Mouse (Mus musculus) spleen, embryonic (tissue): ENCODE measurements around the gene Pigyl.
"Not testable (repeated sequence)": the region's sequence is repeated elsewhere in the genome, so short reads cannot be mapped to it uniquely, and the experiment has no call there.

Experiments
- CTCF ChIA-PET: fragments of 350-600 bp; sonication (Branson Sonifier 250); formaldehyde crosslinking; loops from one replicate; lab custom pipeline; 2022; lab: Charles Lee

Pigyl gene

DNA sequence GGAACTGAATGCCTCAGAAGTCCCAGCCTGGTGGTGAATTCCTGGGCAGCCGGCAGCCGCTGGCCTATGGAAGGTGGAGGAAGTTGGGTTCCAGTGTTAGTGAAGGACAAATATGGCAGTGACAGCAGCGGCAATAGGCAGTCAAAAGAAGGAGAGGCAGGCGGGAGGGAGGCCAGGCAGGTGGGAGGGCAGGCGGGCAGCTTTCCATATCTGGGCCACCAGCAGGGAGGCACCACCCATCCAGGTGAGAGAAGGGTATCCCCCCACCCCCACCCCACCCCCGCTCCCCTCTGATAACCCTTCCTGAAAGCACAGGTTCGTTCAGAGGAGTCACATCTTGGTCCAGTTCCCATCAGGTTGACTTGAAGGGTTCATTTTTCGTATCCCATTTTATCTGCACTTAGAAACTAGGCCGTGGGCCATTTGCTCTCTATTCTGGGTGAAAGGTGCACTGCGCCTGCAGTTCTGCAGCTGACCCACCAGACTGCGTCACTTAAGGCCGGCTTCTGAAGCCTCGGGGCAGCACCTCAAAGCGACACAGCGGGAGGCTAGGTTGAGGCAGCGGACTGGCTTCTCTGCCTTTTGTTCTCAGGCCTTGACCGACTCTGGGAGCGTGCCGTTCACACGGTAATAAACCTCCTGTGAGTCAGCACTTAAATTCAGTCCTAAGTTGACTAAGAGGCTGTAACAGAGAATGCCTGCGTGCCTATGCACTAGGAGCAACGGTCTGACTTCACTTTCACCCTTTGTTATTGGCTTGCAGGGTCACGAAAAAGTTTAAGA, 19.7 kb upstream of the Pigyl start:
- CTCF ChIA-PET, result no interaction called here

DNA sequence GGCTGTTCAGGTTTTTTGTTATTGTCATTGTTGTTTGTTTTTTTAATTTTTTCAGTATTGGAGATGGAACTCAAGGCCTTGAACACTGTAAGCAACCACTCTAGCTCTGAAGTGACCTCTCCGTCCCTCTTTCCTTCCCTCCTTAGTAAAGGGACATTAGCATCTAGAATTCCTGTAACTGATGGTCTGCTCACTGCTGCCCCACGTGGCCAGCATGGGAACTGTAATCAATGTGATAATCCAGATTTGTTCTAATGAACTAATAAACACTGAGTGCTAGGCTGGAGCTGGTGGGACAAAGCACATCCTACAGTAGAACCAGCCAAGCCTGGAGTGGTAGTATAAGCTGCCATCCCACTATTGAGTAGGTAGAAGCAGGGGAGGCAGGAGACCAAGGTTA, 18.2 kb upstream of the Pigyl start:
- CTCF ChIA-PET, result interaction anchor here (0.8 to 1.0 kb wide), 2 partner anchors 14 to 53 kb away, joined by 3 to 4 read pairs; no protein-coding TSS in a partner anchor

GRCm38 (mm10) chr9:22139746-22140145, 16.9 kb upstream of the Pigyl start:
- CTCF ChIA-PET, result interaction anchor here (0.6 to 1.7 kb wide), 2 partner anchors 9 to 138 kb away, joined by 3 to 4 read pairs; no protein-coding TSS in a partner anchor

DNA sequence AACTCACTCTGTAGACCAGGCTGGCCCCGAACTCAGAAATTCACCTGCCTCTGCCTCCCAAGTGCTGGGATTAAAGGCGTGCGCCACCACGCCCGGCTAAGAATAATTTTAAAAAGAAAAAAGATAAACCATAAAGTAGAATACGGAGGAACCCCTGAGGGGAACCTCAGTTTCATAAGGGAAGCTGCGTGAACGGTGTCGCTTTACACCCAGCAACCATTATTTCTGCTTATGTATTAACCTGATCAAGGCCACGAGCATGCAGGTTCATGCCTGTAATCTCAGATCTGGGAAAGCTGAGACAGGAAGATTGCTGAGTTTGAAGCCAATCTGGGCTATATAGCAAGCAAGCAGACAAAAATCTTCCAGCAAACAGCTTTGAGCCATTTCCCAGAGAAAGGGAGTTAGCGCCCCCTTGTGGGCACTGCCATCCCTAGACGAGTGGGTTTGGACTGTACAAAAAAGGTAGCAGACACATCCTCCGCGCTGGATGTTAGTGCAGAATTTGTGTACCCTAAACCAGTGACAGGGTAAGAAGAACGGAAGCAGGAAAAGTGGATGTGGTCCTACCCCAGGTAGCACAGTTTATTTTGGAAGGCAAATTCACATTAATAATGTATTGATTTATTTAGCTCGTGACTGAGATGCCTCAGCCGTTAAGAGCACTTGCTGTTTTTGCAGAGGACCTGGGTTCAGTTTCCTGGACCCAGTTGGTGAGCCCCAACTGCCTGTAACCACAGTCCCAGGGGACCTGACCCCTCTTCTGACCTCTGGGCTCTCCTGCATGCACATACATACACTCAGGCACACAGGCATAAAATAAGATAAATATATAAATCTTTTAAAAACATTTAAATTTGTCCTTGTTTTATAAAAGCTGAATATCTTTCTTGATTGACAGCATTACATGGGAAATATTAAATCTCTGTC, 13.3 kb upstream of the Pigyl start:
- CTCF ChIA-PET, result interaction anchor here (0.7 to 1.3 kb wide), 5 partner anchors 25 to 77 kb away, joined by 3 to 7 read pairs (median 5); no protein-coding TSS in a partner anchor

DNA sequence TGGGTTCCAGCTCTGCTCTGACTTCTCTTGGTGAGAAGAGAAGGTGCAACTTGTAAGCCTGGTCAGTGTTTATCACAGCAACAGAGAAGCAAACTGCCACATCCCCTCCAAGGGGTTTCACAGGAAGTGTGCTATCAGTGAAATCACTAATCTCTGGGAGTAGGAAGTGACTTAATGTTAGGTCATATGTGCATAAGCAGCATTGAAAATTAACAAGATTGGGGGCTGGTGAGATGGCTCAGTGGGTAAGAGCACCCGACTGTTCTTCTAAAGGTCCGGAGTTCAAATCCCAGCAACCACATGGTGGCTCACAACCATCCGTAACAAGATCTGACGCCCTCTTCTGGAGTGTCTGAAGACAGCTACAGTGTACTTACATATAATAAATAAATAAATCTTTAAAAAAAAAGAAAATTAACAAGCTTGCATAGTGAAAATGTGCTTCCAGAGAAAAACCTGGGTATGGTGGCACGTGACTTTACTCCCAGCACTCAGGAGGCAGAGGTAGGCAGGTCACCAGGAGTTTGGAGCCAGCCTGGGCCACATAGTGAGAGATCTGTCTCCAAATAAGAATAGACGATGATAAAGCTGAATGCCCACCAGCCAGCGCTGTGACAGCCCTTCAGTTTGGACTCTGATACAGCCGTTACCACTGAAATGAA, 12.2 kb upstream of the Pigyl start:
- CTCF ChIA-PET, result interaction anchor here (0.6 to 1.0 kb wide), 3 partner anchors 28 to 59 kb away, joined by 3 to 4 read pairs (median 3); partner anchors contain the start of gene Ecsit

GRCm38 (mm10) chr9:22149426-22150248, 7.0 kb upstream of the Pigyl start:
- CTCF ChIA-PET, result interaction anchor here (0.7 kb wide), 1 partner anchor 105 kb away, joined by 4 read pairs; no protein-coding TSS in a partner anchor

DNA sequence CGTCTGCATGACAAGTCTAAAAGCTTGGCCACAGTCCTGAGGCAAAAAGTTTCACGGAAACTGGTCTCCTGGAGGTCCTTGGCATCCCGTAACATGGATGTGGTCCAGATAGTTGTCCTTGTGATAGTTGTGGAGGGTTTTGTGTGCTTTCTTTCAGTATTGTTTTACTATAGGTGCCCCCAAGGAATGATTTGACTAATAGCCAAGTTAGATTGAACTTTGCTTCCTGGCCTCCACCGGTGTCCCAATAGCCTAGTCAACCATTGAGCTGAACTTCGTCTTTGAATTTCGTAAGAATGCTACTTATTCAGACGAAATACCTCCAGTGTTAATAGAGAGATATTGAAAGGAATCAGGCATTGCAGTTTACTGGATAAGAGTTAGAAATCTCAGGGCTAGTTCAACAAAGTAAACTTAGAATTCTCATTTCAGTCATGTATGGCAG, 6.4 kb upstream of the Pigyl start:
- CTCF ChIA-PET, result not testable (repeated sequence)

GRCm38 (mm10) chr9:22150946-22151345, 5.7 kb upstream of the Pigyl start:
- CTCF ChIA-PET, result interaction anchor here (1.5 kb wide), 1 partner anchor 32 kb away, joined by 6 read pairs; no protein-coding TSS in a partner anchor

DNA sequence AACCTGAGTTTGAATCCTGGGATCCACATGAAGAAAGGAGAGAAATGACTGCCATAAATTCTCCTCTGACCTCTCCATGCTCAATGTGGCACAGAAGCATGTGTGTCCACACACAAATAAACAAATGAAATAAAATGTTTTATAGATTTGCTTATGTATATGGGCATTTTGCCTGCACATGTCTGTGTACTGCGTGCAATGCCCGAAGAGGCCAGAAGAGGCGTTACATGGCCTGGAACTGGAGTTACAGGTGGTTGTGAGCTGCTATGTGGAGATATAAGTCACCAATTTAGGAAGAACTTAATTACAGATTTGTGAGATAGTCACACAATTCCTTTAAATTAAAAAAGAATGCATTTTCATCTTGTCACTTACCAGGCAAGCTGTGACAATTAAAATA, 2.8 kb upstream of the Pigyl start:
- CTCF ChIA-PET, result interaction anchor here (0.6 kb wide), 1 partner anchor 1518 kb away, joined by 3 read pairs; no protein-coding TSS in a partner anchor

- CTCF ChIA-PET, result no interaction called here
Observed at GRCm38 (mm10) chr9:22155614-22156013, 1.0 kb upstream of the Pigyl start.

- CTCF ChIA-PET, result interaction anchor here (0.6 to 1.1 kb wide), 2 partner anchors 62 to 251 kb away, joined by 4 to 7 read pairs; no protein-coding TSS in a partner anchor
Observed at GRCm38 (mm10) chr9:22157516-22158265, 1.0 kb downstream of the Pigyl start.

DNA sequence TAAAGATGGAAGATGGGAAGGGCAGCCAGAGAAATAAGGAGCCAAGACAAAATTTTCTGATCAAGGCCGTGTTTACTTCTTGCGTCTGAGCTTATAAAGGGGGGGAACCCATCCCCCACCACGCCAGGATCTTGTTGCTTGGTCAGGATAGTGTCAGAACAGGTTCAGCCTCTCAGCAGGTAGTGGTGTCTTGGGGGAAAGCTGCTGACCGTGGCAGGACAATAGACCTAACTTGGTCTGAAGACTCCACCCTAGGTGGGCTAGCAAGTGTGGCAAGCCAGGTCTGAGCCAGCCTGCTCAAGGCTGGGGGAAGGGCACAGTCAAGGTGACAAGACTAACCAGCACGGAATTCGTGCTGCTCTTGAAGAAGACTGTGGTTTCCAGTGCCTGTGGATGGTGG, 4.7 kb downstream of the Pigyl start:
- CTCF ChIA-PET, result no interaction called here

GRCm38 (mm10) chr9:22162305-22162704, 5.7 kb downstream of the Pigyl start:
- CTCF ChIA-PET, result no interaction called here

DNA sequence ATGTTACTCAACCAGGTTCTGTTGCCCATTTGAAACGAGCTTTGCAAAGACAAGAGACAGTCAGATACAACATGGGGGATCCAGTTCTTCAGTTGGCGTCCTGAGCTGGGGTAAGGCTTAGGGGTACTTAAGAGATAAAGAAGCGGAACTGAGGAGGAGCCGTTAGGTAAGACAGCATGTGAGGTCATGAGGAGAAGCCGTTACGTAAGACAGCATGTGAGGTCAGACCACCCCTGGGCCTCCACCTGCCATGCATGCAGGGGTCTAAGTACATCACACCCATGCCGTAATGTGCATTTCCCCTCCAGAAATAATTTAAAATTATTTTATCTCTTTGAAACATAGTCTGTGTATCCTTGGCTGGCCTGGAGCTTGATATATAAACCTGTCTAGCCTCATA, 6.3 kb downstream of the Pigyl start:
- CTCF ChIA-PET, result no interaction called here

GRCm38 (mm10) chr9:22164711-22165668, 8.3 kb downstream of the Pigyl start:
- CTCF ChIA-PET, result interaction anchor here (0.6 kb wide), 1 partner anchor 165 kb away, joined by 7 read pairs; no protein-coding TSS in a partner anchor

- CTCF ChIA-PET, result no interaction called here
Observed at GRCm38 (mm10) chr9:22165964-22166363, 9.3 kb downstream of the Pigyl start.

DNA sequence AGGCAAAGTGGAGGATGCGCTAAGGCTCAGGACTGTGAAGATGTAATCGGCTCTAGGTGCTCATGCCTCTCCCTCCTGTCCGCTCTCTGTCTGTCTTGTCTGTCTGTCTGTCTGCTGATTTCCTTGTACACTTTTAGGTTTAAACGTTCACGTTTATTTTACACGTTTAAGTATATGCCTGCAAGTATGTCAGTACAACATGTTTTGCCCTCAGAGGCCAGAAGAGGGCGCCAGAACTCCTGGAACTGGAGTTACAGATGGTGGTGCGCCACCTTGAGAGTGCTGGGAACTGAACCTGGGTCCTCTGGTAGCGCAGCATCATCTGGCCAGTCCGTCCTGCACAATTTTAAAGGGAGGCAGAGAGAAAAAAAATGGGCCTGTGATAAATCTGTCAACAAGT, 10.0 kb downstream of the Pigyl start:
- CTCF ChIA-PET, result no interaction called here

DNA sequence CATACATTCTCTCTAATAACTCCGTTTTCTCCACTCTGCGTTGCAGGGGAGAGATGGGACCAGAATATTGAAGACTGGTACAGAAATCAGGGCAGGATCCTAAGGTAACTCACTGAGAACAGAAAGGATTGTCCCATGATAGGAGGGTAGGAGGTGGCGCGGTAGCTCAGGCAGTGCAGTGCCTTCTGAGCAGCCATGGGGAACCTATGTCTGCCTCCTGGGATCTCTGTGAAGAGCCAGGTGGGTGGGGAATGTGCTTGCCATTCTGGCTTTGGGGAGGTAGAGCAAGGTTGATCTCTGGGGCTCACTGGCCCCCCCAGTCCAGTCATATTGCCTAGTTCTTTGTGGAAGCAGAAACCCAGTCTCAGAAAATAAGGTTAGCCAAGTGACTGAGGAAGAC, 11.1 kb downstream of the Pigyl start:
- CTCF ChIA-PET, result no interaction called here
